Mouse (Mus musculus) left cerebral cortex, postnatal 14 days (tissue): Measurements from ENCODE around the gene Tmem210. TPM values are rescaled to one million over a fixed set of nuclear protein-coding genes. Genes with fewer than 3 reads are reported as not detected.

ENCODE experiments used
- DNase-seq, 2 experiments: peaks; one replicate each; pipeline ENCODE4 v3.0.0; 2021 to 2022; ENCODE audit warnings: low spot score in 2 of 2, mixed read lengths in 1 of 2
- intact Hi-C: fragments of 180-260 bp; cut with DNase I; formaldehyde crosslinking; loops from one replicate; pipeline ENCODE4 v1.15.1; 2025
- total RNA-seq, 2 experiments: library from RNA; stranded (reverse); gene quantifications; 2 replicates each; pipeline ENCODE4 v1.2.3; 2021

The Tmem210 gene
- total RNA-seq, 2 experiments from 2014 or later: not detected

DNA sequence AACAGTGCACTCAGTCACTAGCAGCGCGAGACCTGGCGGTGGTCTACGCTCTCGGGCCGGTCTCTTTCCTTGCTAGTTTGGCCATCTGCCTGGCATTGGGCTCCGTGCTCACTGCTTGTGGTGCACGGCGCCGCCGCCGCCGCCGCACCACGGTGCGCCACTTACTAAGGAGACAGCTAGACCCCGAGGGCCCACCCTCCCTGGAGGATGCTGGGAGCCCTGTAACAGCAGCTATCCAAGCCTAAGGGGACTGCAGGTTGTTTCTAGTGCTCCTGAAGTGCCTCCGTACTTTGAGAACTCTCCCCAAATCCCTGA is 2.8 kb downstream of the Tmem210 start:
- peak; percentile 58 to 81 for DNase-seq
- intact Hi-C loops: no loop called here

DNA sequence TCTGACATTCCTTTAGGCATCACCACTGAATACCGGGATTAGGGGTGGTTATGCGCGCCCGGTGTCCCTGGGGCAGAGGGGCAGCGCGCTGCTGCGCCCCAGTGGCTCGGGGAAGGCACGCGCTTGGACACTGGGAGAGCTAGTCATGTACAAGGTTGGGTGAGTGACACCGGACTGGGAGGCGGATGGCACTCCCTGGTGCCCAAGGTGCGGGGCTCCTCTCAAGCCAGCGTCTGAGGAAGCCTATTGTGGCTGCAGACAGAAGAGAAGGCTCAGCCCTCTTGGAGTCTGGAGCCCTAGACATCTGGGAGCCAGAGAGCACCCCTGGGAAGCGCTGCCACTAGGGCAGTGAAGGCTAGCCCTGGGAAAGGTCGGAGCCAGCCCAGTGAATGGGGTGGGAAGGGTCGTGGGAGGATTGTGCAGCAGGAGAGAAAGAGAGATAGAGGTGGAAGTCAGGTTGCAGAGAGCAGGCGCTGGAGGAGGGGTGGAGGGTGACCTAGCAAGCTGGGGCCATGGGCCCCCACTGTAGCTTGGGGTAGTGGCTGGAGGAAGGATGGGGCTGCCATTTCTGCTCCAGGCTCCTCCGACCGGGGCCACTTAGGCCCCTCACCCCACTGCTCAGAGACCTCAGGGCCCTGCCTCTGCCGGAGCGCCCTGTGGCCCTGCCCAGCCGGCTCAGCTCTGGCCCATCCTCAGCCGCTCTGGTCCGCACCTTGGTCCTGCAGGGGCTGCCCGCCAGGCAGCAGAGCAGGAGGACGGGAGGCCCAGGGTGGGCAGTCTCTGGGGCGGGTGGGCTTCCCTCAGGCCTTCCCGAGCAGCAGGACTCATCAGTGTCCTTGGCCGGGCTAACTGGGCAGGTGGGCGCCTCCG is 3.5 kb downstream of the Tmem210 start:
- no peak for DNase-seq
- intact Hi-C loops: no loop called here

DNA sequence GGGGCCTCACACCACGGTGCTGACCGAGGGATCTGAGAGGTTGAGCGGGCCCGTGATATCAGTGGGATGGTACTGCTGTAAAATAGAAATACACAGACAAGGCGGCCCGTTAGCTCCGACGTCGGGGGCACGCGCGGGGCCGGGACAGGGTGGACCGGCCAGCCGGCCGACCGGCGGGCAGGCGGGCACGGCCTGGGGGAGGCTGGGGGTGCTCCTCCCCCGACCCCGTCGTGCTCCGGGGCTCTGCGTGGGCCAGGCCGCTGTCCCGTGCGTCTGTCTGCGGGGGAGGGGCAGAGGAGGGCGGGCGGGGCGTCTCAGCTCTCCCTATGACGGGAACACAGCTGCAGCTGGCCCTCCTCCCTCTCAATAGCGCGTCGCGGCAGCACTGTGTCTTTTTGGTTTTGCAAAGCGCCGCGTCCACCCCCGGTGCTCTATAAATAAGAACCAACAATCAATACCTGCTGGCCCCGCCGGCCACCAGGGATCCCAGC is 4.2 kb downstream of the Tmem210 start:
- intact Hi-C loops: no loop called here
- peak; percentile 58 to 68 for DNase-seq

DNA sequence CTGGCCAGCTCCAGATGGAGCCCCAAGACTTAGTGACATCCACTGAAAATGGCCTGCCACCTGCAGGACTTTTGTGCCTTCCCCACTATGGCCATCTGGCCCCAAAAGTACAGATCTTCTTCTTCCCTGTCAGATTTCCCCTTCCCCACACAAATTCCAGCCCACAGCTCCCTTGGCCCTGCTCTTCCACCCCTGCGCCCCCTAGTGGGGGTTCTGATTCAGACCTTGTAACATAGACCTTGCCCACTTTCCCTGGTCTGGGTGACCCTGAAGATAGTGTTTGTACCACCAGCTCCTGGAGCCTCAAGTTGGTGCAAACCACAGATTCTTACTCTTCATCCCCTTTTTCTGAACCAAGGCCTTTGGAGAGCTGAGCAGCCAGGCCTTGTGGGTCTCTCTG is 4.9 kb downstream of the Tmem210 start:
- intact Hi-C loops: no loop called here

DNA sequence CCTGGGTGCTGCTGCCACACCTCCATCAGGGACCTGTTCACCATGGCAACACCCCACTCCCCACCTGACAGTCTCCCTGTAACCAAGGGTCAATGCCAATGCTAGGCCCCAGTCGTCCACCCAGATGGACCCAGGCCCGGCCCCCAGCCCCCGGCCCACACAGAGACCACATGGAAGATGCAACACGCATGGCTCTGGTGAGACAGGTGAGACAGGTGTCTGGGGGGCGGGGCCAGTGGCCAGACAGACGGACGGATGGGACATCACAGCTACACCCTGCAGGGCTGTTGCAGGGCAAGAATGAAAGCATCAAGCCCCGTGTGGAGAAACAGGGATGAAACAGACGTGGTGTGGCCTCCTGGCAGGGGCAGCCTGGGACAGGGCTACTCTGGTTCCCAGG is 5.8 kb downstream of the Tmem210 start:
- no peak for DNase-seq
- intact Hi-C loops: no loop called here

More for the DNA sequence above, 4.9 kb downstream of the Tmem210 start:
- peak in 1 of 2 experiments; percentile 71 for DNase-seq

DNA sequence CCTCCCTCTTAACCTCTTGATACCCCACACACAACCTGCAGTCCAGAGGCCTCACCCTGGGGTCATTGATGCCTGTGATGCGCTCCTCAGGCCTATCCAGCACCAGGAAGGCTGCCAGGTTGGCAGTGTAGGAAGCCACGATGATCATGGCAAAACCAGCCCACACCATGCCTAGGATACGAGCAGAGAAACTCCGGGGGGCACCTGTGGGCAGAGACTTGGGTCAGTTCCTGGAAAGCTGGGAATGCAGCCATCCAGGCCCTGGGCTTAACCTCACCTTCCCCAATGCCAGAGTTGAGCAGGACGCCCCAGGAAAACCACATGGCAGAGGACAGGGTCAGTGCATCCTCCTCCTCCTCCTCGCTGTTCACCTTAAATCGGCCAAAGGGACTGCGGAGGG is 9.1 kb downstream of the Tmem210 start:
- intact Hi-C loops: no loop called here
- no peak for DNase-seq

DNA sequence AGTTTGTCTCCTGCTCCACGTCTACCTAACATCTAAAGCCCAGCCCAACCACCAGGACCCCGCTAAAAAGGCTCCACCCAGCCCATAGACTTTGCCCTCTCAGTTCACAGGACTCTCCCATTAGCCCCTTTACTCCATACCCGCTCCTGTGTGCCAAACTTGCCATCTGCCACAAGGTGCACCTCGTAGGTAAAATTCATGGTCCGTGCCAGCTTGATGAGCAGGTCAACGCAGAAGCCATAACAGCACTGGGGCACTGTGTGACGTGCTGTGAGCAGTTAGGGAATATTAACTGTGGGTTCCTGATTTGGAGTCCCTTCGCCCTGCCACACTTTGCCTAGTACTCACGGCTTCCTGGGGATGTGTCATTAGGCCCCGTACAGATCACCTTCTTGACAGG is 10.1 kb downstream of the Tmem210 start:
- no peak for DNase-seq
- intact Hi-C loops: no loop called here

DNA sequence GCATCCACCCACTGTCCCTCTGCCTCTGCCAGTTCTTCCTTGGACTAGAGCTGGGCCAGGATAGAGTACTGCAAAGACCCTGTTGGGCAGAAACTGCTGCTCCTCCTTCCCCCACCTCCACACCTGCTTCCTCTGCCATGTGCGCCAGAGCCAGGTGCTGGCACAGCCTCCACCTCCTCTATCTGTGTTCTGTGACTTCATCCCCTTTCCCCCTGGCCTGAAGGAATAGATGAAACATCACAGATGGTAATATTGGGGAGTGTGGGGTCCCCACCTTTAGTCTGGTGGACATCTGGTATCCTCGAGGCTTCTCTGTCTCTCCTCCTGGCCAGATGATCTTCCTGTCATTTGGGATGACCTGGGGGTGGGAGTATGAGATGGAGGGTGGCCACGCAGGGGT is 15.5 kb downstream of the Tmem210 start:
- intact Hi-C loops: no loop called here
- DNase-seq: no peak

DNA sequence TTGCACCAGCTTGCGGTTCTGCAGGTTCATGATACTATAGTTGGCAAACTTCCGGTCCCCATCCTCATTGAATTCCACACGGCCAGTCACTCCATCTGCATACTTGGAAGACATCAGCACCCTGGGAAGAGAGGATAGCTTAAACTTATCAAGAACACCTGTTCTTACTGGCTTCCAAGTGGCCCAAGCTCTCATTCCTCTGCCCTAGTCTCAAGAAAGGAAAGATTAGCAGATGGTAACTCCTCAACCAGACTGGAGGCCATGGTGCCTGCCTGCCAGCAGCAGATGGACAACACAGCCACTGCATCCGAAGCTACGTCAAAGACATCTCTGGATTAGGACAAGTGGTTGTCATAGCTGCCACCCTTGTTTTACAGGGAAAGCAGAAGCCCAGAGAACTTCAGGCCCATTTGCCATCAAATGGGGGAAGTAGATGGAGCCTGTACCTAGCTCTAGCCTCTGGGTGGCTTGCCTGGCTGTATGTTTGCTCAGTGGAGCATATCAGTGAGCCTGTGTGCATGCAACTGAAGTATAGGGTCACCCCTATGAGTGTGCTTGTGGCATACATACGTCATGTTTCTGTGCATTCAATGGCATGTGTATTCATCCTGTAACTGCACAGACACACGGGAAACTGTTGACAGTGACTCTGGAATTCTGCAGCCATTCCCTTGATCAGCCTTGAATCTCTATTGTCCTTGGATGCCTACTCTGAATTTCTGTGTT is 16.1 kb downstream of the Tmem210 start:
- intact Hi-C loops: no loop called here
- no peak for DNase-seq

DNA sequence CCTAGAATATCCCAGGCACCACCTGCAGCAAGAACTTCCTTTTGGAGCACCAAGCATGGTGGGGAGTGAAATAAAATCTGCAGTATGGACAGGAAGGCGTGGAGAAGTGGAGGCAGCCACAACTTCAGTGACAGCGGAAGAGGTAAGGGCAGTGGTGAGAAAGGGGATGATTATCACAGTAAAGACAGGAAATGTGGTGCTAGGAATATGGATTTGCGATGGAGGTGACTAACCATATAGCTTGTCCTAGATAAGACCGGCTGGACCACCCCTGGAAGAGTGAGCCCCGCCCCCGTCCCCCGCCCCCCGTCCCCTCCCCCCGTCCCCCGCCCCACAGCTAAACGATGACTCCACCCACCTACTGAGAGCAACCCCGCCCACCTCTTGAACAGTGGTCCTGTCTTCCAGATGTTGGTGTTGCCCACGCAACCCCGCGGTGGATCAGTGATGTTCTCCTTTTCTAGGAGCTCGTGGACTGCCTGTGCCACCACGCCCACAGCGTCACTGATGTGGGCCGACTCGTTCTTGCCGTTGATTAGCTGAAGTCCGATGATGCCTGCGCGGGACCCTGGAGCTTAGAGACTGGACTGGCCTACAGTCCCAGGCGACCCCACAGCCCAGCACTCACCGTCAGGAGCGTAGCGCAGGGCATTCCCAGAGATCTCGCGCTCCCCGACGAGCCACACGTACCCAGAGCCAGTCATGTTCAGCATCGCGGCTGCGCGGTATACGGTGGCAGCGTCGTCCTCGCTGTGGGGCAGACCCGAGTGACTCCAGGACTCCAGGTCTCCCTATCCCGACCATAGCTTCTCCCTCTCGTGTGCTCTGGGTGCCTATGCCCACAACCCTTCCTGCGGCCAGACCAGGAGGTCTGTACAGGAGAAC is 17.0 kb downstream of the Tmem210 start:
- peak; percentile 56 to 69 for DNase-seq
- intact Hi-C loops: no loop called here

DNA sequence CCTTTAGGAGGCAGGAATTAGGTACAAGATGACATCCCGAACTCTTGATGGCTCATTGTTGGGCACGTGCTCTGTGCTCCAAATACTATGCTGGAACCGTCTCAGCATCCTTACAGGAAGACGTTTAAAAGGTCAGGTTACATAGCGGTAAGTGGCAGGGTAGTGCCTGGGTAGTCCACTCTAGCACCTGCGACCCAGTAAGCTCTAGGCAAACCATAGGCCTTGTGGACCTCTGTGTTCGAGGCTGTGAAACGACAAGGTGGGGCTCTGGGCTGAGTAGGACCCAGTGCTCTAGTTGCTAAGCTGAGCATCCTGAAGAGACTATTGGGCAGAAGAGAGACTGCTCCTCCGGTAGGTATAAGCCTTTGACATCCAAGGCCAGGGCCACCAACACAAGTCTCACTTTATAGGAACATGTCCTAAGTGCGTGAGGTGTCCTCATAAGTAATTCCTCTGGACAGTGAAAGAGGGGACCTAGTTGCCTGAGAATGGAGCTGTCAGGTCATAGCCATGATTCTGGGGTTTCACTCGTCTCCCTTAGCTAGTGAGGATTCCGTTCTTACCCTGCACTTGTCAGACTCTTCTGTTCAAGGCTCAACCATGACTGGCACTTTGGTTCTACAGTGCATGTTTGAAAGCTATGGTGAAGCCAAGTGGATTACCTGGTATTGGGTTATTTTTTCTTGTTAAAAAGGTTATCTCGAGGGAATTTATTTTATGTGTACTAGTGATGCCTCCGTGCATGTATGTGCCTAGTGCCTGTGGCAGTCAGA is 17.8 kb downstream of the Tmem210 start:
- no peak for DNase-seq
- intact Hi-C loops: no loop called here

DNA sequence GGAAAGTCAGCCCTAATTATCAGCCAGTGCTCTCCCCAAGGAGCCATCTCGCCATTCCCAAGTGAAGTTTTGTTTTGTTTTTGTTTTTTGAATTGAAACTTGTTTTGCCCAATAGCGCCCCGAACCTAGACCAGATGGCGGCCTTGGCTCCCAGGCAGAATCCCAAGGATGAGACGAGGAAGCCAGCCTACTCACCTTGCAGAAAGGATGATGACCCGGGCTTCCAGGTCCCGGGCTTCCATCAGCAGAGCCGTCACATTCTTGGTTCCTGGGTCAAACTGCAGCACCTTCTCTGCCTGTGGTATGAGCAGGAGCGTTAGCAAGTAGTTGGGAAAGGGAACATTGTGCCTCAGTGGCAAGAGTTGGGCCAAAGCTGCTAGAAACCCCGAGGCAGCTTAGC is 22.2 kb downstream of the Tmem210 start:
- intact Hi-C loops: no loop called here

DNA sequence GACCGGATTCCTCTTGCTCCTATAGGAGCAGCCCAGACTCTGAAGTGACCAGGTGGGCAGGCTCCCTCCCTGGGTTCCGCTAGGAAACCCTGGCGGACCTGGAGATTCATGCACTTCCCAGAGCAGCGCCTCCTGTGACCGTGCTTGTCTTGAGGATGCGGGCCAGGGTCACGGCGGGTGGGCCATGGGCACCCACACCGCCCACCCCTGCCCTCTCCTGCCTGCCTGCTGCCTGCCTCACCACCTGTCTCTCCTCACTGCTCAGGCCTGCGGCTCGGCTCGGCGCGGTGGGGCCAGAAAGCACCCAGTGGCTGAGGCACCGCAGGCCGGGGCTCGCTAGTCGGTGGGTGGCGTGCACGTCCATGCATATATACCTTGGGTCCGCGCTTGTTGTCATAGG is 23.0 kb downstream of the Tmem210 start:
- no peak for DNase-seq
- intact Hi-C loops: no loop called here

More for the DNA sequence above, 22.2 kb downstream of the Tmem210 start:
- DNase-seq: no peak

DNA sequence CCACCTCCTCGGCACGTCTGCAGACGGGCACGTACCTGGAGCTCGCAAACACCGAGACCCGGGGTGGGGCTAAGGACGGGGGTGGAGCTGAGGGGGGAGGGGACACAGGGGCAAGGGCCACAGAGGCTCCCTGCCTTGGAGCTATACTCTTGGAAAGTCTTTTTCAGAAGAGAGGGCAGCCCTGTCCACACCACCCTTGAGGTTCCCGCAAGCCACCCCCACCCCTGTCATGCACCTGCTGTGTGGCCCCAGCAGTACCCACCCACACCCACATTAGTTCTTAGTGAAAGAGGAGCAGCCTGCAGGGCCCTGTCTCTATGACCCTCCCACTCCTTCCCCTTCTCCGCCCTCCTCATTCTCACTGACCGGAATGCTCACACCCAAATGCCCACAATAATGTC is 23.5 kb downstream of the Tmem210 start:
- intact Hi-C loops: no loop called here
- no peak for DNase-seq

DNA sequence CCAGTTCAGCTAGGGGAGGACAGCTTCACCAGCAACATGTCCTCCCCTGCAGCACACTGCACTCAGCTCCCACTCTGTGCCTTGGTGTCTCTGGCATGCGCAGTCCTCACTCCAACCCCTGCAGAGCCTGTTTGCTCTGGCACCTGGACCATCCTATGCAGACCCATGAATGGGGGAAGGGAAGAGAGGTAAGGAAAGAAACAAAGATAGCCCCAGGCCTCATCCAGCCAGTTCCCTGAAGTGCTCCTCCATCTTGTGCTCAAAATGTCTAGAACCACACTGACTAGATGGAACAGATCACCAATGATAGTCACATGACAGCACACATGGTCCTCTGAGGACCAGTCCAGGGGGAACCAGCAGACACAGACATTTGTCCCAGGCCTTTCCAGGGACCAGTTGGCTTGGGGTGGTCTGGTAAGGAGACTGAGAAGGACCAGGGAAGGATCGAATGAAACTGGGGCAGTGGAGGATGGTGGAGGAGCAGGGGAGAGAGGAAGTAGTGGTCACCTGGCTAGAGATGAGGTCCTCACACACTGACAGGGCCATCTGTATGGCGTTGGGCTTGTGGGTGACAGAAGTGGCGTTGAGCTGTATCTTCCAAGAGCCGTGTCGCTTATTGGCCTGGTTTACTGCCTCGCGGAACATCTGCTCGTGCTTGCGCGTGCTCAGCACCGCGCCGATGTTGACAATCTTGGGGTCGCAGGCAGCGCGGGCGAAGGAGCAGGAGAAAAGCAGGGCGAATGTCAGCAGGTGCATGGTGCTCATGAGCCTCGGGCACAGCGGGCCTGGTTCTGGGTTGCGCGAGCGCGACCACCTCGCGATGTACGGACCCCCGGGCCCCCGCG is 30.4 kb downstream of the Tmem210 start:
- intact Hi-C loops: no loop called here

DNA sequence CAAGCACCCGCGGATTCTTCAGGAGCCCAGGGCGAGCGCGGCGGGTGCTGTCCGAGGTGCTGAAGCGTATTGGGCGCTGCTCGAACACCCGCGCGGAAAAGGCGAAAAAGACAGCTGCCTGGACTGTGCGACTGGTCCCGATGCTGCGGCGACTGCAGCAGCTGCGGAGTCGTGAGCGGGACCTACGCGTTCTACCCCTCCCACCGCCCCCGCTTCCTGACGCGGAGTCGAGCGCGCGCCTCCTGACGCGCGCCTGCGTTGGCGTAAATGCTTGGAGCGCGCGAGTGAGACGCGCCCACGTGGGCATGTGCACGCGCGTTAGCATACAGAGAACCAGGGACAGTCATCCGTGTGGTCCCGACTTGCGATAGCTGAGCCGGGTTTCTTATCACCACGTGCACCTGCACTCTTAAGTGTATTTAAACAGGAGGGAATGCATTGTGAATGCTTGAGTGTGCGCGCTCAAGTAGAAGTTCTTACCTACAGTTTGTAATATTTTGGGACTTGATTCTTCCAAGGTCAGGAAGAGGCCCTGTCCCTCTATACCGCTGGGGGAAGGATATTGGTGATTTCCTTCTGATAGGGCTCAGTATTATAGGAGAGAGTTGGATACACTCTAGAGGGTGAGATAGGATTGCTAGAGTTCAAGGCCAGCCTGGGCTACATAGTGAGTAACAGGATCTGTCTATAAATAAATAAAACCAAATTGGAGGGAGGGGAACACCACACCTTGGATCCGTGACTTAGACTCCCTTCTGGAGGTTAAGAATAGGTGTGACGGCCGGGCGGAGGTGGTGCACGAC is 31.2 kb downstream of the Tmem210 start, which contains the start of gene Grin1:
TSS of gene Grin1 (minus strand) at position 217 of the 803 bp plus-strand sequence.
- peak; percentile 92 to 97 for DNase-seq
- intact Hi-C loops: no loop called here

More for the DNA sequence above, 30.4 kb downstream of the Tmem210 start:
- peak; percentile 53 to 80 for DNase-seq

DNA sequence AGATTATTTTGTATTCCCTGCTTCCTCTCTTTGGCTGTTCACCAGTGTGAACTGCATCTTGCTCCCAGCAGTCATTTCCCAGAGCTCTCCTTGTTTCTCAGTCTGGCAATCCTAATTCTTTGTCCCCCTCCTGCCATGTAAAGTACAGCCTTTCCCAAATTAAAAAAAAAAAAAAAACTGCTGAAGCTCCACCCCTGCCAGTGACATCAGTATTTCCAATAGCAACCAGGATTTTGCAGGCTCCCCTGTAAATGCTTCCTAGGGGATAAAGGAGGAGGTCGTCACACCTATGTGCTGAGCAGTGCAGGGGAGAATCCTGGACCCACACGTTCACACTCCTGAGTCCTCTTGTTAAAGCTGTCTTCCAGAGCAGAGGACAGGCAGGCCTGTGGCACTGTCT is 32.1 kb downstream of the Tmem210 start:
- peak in 1 of 2 experiments; percentile 57 for DNase-seq
- intact Hi-C loops: no loop called here
